Mouse (Mus musculus) brain, embryonic 14.5 days (tissue): ENCODE measurements at regions not wholly inside any gene's neighbourhood (a gene's known extent, or its start where the extent isn't known, plus 50 kb on each side); places are given as distances from the start of the nearest gene placed in this dataset.

Experiments used
- CTCF ChIP-seq: fragments of 200-500 bp; IDR thresholded peaks from 2 replicates; pipeline ENCODE4 v1.5.1; 2012; ENCODE audit warnings: inconsistent platforms, mild to moderate bottlenecking, moderate library complexity, borderline replicate concordance; ENCODE audit not compliant: insufficient read depth, insufficient read length; ENCODE audit errors: extremely low read depth
- POLR2A ChIP-seq: fragments of 200-500 bp; IDR thresholded peaks from 2 replicates; pipeline ENCODE4 v1.6.1; 2012; ENCODE audit warnings: mild to moderate bottlenecking, inconsistent platforms, borderline replicate concordance; ENCODE audit not compliant: poor library complexity, insufficient read depth, insufficient read length, severe bottlenecking; ENCODE audit errors: extremely low read depth

GRCm38 (mm10) chr9:74021339-74021738 is 52.6 kb upstream of the Unc13c start:
- TF ChIP-seq CTCF (no peak), POLR2A (no peak)
